Mouse (Mus musculus): ENCODE results near the gene Cebpe. TPM values are rescaled to one million over a fixed set of nuclear protein-coding genes. Genes with fewer than 3 reads are reported as not detected.

The Cebpe gene
- polyA plus RNA-seq, 1 experiment from 2014 or later = not detected

DNA sequence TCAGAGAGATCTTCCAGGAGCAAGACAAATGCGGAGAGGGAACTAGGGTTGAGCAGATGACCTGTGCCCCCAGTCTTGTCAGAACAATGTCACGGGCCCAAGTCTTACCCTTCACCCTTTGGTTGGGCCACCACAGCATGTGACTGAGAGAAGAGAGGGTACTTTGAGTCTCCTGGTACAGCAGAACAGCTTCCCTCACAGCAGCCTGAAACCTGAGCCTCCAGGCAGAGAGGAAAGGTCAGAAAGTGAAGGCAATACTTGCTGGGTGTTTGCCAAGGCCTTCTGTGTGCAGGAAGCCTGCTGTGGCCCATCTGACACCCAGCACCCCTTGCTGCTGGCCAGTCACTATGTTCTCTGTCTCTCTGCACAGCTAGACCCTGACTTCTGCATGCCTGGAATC, 30.4 kb upstream of the Cebpe start:
- H3K4me1 ChIP-seq (ENCODE audit: insufficient read depth, low read length) = peaks cover 9% of the 10 kb centered on the region
- no peak overlapping the region for H3K9ac ChIP-seq (replicated peaks; ENCODE audit: low read length)
- no peaks in the 10 kb centered on the region for H3K36me3 ChIP-seq (ENCODE audit: insufficient read depth, low read length)
- ATAC-seq (ENCODE audit: low FRiP score, low TSS enrichment) = peak; percentile 67
- H3K27me3 ChIP-seq (ENCODE audit: insufficient read depth, low read length) = no peaks in the 10 kb centered on the region
- no peak overlapping the region for H3K4me2 ChIP-seq (replicated peaks; ENCODE audit: low read depth, low read length)
- H3K27ac ChIP-seq (ENCODE audit: low read length) = no peak overlapping the region
- H3K4me3 ChIP-seq (ENCODE audit: low read length) = no peak overlapping the region
- WGBS = 39% methylated on average over 2 of the region's 2 CpGs
- H3K9me3 ChIP-seq (ENCODE audit: low read length) = no peaks in the 10 kb centered on the region

GRCm38 (mm10) chr14:54741721-54742120, 29.7 kb upstream of the Cebpe start:
- ATAC-seq (ENCODE audit: low FRiP score, low TSS enrichment) = no peak
- H3K9ac ChIP-seq (replicated peaks; ENCODE audit: low read length) = no peak overlapping the region
- no peak overlapping the region for H3K4me2 ChIP-seq (replicated peaks; ENCODE audit: low read depth, low read length)
- no peaks in the 10 kb centered on the region for H3K9me3 ChIP-seq (ENCODE audit: low read length)
- H3K4me1 ChIP-seq (ENCODE audit: insufficient read depth, low read length) = peaks cover 9% of the 10 kb centered on the region
- no peaks in the 10 kb centered on the region for H3K27me3 ChIP-seq (ENCODE audit: insufficient read depth, low read length)
- 85% methylated on average over 6 of the region's 6 CpGs for WGBS
- 0 out of 2 replicates have a peak overlapping the region, but pooled peaks have one; percentile 8 for H3K27ac ChIP-seq (ENCODE audit: low read length)
- no peak overlapping the region for H3K4me3 ChIP-seq (ENCODE audit: low read length)
- no peaks in the 10 kb centered on the region for H3K36me3 ChIP-seq (ENCODE audit: insufficient read depth, low read length)

- ATAC-seq (ENCODE audit: low FRiP score, low TSS enrichment) = no peak
- Histone ChIP-seq H3K27me3 (ENCODE audit: insufficient read depth, low read length) (no peaks in the 10 kb centered on the region), H3K4me3 (ENCODE audit: low read length) (no peak overlapping the region), H3K9me3 (ENCODE audit: low read length) (no peaks in the 10 kb centered on the region), H3K4me1 (ENCODE audit: insufficient read depth, low read length) (peaks cover 7% of the 10 kb centered on the region), H3K4me2 (replicated peaks; ENCODE audit: low read depth, low read length) (no peak overlapping the region), H3K9ac (replicated peaks; ENCODE audit: low read length) (no peak overlapping the region), H3K27ac (ENCODE audit: low read length) (no peak overlapping the region), H3K36me3 (ENCODE audit: insufficient read depth, low read length) (no peaks in the 10 kb centered on the region)
- WGBS = 83% methylated on average over 10 of the region's 10 CpGs
These were observed 25.7 kb upstream of the Cebpe start for GRCm38 (mm10) chr14:54737634-54738033.

DNA sequence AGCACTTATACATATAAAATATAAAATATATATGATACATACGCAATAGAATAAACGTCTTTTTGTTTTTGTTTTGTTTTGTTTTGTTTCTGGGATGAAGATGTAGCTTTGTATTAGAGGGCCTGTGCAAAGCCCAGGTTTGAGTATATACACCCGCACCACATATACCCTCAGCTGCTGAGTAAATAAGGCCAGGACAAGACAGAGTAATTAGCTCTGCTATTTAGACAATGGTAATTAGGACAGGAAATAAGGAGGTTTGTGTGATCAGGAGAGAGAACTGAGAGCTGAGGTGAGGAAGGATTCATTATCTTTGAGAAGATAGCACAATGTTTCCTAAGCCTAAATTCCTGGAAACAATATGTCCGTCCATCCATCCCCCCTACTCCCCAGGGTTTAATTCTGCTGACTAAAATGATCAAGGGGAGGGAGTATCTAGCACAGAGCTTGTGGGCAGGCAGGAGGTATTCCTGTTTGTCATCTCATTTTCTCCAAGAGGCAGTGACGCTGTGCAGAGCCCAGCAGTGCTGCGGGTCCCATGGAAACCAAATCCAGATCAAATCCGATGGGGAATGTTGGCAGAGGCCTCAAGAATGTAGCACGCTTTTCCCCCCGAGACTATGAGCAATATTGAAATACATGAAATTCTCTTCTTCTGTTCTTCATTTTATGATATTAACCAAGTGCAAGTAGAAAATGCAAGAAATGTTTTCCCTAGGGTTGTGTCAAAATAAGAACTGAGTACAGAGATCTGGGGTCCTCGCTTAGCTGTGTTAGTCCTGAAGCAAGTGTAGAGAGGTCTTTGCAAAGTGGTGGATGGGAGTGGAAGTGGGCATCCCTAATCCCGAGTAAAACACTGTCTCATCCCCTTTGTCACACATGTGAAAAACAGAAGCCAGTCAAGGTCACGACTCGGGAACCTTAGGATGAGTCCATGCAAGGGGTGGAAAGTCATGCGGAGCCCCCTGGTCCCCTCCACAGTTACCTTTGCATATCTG, 24.9 kb upstream of the Cebpe start:
- Histone ChIP-seq H3K4me3 (ENCODE audit: low read length) (no peak overlapping the region), H3K27ac (ENCODE audit: low read length) (no peak overlapping the region), H3K4me2 (replicated peaks; ENCODE audit: low read depth, low read length) (no peak overlapping the region), H3K4me1 (ENCODE audit: insufficient read depth, low read length) (no peaks in the 10 kb centered on the region), H3K9me3 (ENCODE audit: low read length) (no peaks in the 10 kb centered on the region), H3K27me3 (ENCODE audit: insufficient read depth, low read length) (no peaks in the 10 kb centered on the region), H3K9ac (replicated peaks; ENCODE audit: low read length) (no peak overlapping the region), H3K36me3 (ENCODE audit: insufficient read depth, low read length) (no peaks in the 10 kb centered on the region)
- 80% methylated on average over 14 of the region's 14 CpGs for WGBS
- ATAC-seq (ENCODE audit: low FRiP score, low TSS enrichment) = no peak

DNA sequence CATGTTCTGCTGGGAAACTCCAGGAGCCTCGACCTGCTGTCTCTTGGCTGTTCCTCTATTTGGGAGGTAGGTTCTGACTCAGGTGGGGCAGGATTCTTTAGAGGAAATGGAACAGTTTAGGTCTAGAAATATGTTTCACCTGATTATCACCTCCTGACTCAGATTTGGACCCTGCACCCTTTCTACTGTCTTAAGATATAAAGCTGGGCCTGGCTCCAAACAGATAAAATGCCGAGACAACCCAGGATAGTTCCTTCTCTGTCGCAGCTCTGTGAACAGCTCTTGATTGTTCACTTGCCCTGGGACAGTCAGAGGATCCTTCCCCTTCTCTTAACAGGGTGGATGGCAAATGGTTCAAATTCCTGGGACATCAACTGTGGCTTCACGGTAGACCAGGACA, 23.2 kb upstream of the Cebpe start:
- Histone ChIP-seq H3K9me3 (ENCODE audit: low read length) (no peaks in the 10 kb centered on the region), H3K27me3 (ENCODE audit: insufficient read depth, low read length) (no peaks in the 10 kb centered on the region), H3K4me3 (ENCODE audit: low read length) (no peak overlapping the region), H3K4me2 (replicated peaks; ENCODE audit: low read depth, low read length) (no peak overlapping the region), H3K36me3 (ENCODE audit: insufficient read depth, low read length) (no peaks in the 10 kb centered on the region), H3K9ac (replicated peaks; ENCODE audit: low read length) (no peak overlapping the region), H3K4me1 (ENCODE audit: insufficient read depth, low read length) (no peaks in the 10 kb centered on the region), H3K27ac (ENCODE audit: low read length) (no peak overlapping the region)
- 75% methylated on average over 4 of the region's 4 CpGs for whole genome bisulfite sequencing
- no peak for ATAC-seq (ENCODE audit: low FRiP score, low TSS enrichment)

DNA sequence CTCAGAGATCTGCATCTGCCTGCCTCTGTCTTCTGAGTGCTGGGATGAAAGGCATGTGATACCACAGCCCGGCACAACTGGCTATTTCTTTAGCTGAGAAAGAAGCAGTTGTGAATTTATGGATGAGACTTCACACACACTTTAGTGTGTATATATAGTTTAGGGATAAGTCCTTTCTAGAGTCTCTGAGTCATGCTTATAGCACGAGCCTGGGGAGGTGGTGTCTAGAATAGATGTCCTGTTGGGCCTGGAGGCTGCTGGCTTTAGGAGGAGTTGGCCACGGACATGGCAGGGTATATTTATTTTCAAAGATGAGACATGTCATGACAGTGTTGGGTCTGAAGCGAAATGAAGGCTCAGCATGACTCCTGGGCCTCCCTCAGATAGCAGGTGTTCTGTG, 22.0 kb upstream of the Cebpe start:
- no peak for ATAC-seq (ENCODE audit: low FRiP score, low TSS enrichment)
- H3K4me3 ChIP-seq (ENCODE audit: low read length) = no peak overlapping the region
- no peak overlapping the region for H3K9ac ChIP-seq (replicated peaks; ENCODE audit: low read length)
- no peaks in the 10 kb centered on the region for H3K4me1 ChIP-seq (ENCODE audit: insufficient read depth, low read length)
- no peak overlapping the region for H3K27ac ChIP-seq (ENCODE audit: low read length)
- H3K9me3 ChIP-seq (ENCODE audit: low read length) = no peaks in the 10 kb centered on the region
- H3K27me3 ChIP-seq (ENCODE audit: insufficient read depth, low read length) = no peaks in the 10 kb centered on the region
- no peaks in the 10 kb centered on the region for H3K36me3 ChIP-seq (ENCODE audit: insufficient read depth, low read length)
- WGBS = 71% methylated on average over 4 of the region's 4 CpGs
- H3K4me2 ChIP-seq (replicated peaks; ENCODE audit: low read depth, low read length) = no peak overlapping the region

DNA sequence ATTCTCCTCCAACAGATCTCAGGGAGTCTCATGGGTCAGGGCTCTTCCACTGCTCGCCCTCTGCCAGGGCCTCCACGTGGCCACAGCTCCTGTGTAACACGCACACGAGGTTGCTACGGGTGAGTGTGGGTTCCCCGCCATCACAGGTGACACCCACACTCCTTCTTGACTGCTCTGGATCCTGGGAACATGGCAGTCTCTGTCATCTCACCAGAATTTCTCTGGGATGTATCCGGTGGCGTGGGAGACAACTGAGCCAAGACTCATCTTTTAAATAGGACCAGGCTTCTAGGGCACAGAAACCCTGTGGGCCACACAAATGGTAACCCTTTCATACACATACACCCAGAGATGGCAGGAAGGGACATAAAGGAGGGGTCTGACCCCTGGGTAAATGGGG, 20.2 kb upstream of the Cebpe start:
- Histone ChIP-seq H3K4me3 (ENCODE audit: low read length) (no peak overlapping the region), H3K4me2 (replicated peaks; ENCODE audit: low read depth, low read length) (no peak overlapping the region), H3K27me3 (ENCODE audit: insufficient read depth, low read length) (no peaks in the 10 kb centered on the region), H3K9ac (replicated peaks; ENCODE audit: low read length) (no peak overlapping the region), H3K27ac (ENCODE audit: low read length) (no peak overlapping the region), H3K4me1 (ENCODE audit: insufficient read depth, low read length) (no peaks in the 10 kb centered on the region), H3K9me3 (ENCODE audit: low read length) (no peaks in the 10 kb centered on the region), H3K36me3 (ENCODE audit: insufficient read depth, low read length) (no peaks in the 10 kb centered on the region)
- no peak for ATAC-seq (ENCODE audit: low FRiP score, low TSS enrichment)
- 82% methylated on average over 8 of the region's 8 CpGs for WGBS

DNA sequence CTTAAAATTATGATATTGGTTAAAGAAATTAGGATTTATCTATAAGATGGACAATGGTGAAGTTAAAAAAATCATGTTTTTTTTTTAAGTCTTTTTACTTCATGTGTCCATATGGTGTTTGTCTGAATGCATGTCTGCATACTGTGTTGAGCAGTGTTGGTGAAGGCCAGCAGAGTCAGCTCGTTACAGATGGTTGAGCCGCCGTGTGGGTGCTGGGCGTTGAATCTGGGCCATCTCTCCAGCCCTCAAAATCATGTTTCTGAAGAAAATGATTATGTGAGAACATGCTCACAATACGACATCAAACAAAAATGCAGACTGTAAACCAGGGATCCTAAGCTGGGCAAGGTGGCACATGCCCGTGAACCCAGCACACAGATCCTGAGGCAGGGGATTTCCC, 18.3 kb upstream of the Cebpe start:
- no peaks in the 10 kb centered on the region for H3K9me3 ChIP-seq (ENCODE audit: low read length)
- H3K4me2 ChIP-seq (replicated peaks; ENCODE audit: low read depth, low read length) = no peak overlapping the region
- WGBS = 86% methylated on average over 6 of the region's 6 CpGs
- ATAC-seq (ENCODE audit: low FRiP score, low TSS enrichment) = no peak
- H3K36me3 ChIP-seq (ENCODE audit: insufficient read depth, low read length) = no peaks in the 10 kb centered on the region
- no peak overlapping the region for H3K9ac ChIP-seq (replicated peaks; ENCODE audit: low read length)
- H3K4me3 ChIP-seq (ENCODE audit: low read length) = no peak overlapping the region
- H3K27ac ChIP-seq (ENCODE audit: low read length) = no peak overlapping the region
- H3K4me1 ChIP-seq (ENCODE audit: insufficient read depth, low read length) = no peaks in the 10 kb centered on the region
- no peaks in the 10 kb centered on the region for H3K27me3 ChIP-seq (ENCODE audit: insufficient read depth, low read length)

- H3K27ac ChIP-seq (ENCODE audit: low read length) = no peak overlapping the region
- H3K4me1 ChIP-seq (ENCODE audit: insufficient read depth, low read length) = no peaks in the 10 kb centered on the region
- no peak for ATAC-seq (ENCODE audit: low FRiP score, low TSS enrichment)
- no peak overlapping the region for H3K4me2 ChIP-seq (replicated peaks; ENCODE audit: low read depth, low read length)
- 84% methylated on average over 13 of the region's 13 CpGs for WGBS
- no peaks in the 10 kb centered on the region for H3K36me3 ChIP-seq (ENCODE audit: insufficient read depth, low read length)
- no peaks in the 10 kb centered on the region for H3K27me3 ChIP-seq (ENCODE audit: insufficient read depth, low read length)
- no peaks in the 10 kb centered on the region for H3K9me3 ChIP-seq (ENCODE audit: low read length)
- no peak overlapping the region for H3K4me3 ChIP-seq (ENCODE audit: low read length)
- H3K9ac ChIP-seq (replicated peaks; ENCODE audit: low read length) = no peak overlapping the region
These were observed 17.1 kb upstream of the Cebpe start for GRCm38 (mm10) chr14:54728823-54729653.

DNA sequence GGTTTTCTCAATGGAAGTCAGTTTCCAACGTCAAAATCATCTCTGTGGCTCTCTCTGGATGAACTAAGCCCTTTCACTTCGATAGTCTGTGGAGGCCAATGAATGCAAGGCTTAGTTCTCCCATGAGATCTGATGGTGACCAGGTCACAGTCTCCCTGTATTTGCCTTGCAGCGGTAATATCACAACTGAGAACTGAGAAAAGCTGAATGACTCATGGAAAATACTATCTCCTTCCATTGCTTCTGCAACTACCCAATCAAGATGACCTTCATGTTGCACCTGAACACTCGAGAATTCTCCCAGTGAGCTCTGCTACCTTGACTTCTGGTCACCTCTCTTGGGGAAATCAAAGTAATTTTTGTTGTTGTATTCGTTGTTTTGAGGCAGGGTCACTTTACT, 15.6 kb upstream of the Cebpe start:
- no peaks in the 10 kb centered on the region for H3K9me3 ChIP-seq (ENCODE audit: low read length)
- no peaks in the 10 kb centered on the region for H3K27me3 ChIP-seq (ENCODE audit: insufficient read depth, low read length)
- H3K27ac ChIP-seq (ENCODE audit: low read length) = no peak overlapping the region
- H3K4me3 ChIP-seq (ENCODE audit: low read length) = no peak overlapping the region
- H3K4me2 ChIP-seq (replicated peaks; ENCODE audit: low read depth, low read length) = no peak overlapping the region
- no peak overlapping the region for H3K9ac ChIP-seq (replicated peaks; ENCODE audit: low read length)
- no peak for ATAC-seq (ENCODE audit: low FRiP score, low TSS enrichment)
- no peaks in the 10 kb centered on the region for H3K36me3 ChIP-seq (ENCODE audit: insufficient read depth, low read length)
- H3K4me1 ChIP-seq (ENCODE audit: insufficient read depth, low read length) = no peaks in the 10 kb centered on the region
- 78% methylated on average over 5 of the region's 5 CpGs for WGBS

Data from kidney, embryonic 16.5 days (tissue).